Mouse (Mus musculus) left cerebral cortex, postnatal 10 days (tissue): Measurements from ENCODE around the gene Klhl13. TPM values are rescaled to one million over a fixed set of nuclear protein-coding genes. Genes with fewer than 3 reads are reported as not detected.

Source experiments
- DNase-seq, 2 experiments: peaks; one replicate each; pipeline ENCODE4 v3.0.0; 2021 to 2022; ENCODE audit warnings: low spot score in 2 of 2, mixed read lengths in 1 of 2; ENCODE audit errors: extremely low spot score in 1 of 2
- intact Hi-C: fragments of 180-260 bp; cut with DNase I; formaldehyde crosslinking; loops from one replicate; pipeline ENCODE4 v1.15.1; 2025
- total RNA-seq, 2 experiments: library from RNA; stranded (reverse); gene quantifications; 2 replicates each; pipeline ENCODE4 v1.2.3; 2021

The Klhl13 gene
- total RNA-seq = 10 to 100 TPM; 64.2 to 72.1 TPM

GRCm38 (mm10) chrX:23364514-23365381 is at the start of gene Klhl13:
Gene Klhl13 (minus strand): TSS chrX:23365082.
- DNase-seq = peak; percentile 3 to 76
- intact Hi-C loops = loop anchor here (10.0 kb wide), 2 partner anchors 60 to 200 kb away; no protein-coding TSS in a partner anchor

- DNase-seq = no peak
- intact Hi-C loops = no loop called here
Measured at GRCm38 (mm10) chrX:23409296-23410149, 44.6 kb upstream of the Klhl13 start.

GRCm38 (mm10) chrX:23388716-23389115 is 23.8 kb upstream of the Klhl13 start:
- intact Hi-C loops = no loop called here
- DNase-seq = no peak

- intact Hi-C loops = loop anchor here (10.0 kb wide), 2 partner anchors 59 to 201 kb away; no protein-coding TSS in a partner anchor
- no peak for DNase-seq
Measured at GRCm38 (mm10) chrX:23363441-23363840, 1.4 kb downstream of the Klhl13 start.

GRCm38 (mm10) chrX:23360446-23360845 is 4.4 kb downstream of the Klhl13 start:
- DNase-seq = no peak
- intact Hi-C loops = loop anchor here (10.0 kb wide), 2 partner anchors 56 to 204 kb away; no protein-coding TSS in a partner anchor

GRCm38 (mm10) chrX:23350083-23350482 is 14.8 kb downstream of the Klhl13 start:
- DNase-seq = no peak
- intact Hi-C loops = no loop called here

- DNase-seq = no peak
- intact Hi-C loops = no loop called here
Measured at GRCm38 (mm10) chrX:23328116-23328515, 36.8 kb downstream of the Klhl13 start.

- DNase-seq = no peak
- intact Hi-C loops = no loop called here
Measured at GRCm38 (mm10) chrX:23318857-23319256, 46.0 kb downstream of the Klhl13 start.

GRCm38 (mm10) chrX:23295952-23296598 is 68.8 kb downstream of the Klhl13 start:
- DNase-seq = peak; percentile 27 to 61
- intact Hi-C loops = loop anchor here (10.0 kb wide), 2 partner anchors 269 to 1911 kb away; no protein-coding TSS in a partner anchor

GRCm38 (mm10) chrX:23285442-23285817 is 79.5 kb downstream of the Klhl13 start:
- no peak for DNase-seq
- intact Hi-C loops = no loop called here

GRCm38 (mm10) chrX:23284530-23285441 is 80.1 kb downstream of the Klhl13 start:
- no peak for DNase-seq
- intact Hi-C loops = no loop called here

GRCm38 (mm10) chrX:23267601-23268000 is 97.3 kb downstream of the Klhl13 start:
- intact Hi-C loops = no loop called here
- no peak for DNase-seq

GRCm38 (mm10) chrX:23248752-23249151 is 116.1 kb downstream of the Klhl13 start:
- no peak for DNase-seq
- intact Hi-C loops = no loop called here
